Mouse (Mus musculus) heart, embryonic 15.5 days (tissue): Measurements from ENCODE around the gene Tagap1. TPM values are rescaled to one million over a fixed set of nuclear protein-coding genes. Genes with fewer than 3 reads are reported as not detected.
"Not testable (repeated sequence)": the region's sequence is repeated elsewhere in the genome, so short reads cannot be mapped to it uniquely, and the experiment has no call there.

Source experiments
- ATAC-seq: fragments of 200-750 bp; cut with Nextera tagmentation; replicated peaks from 2 replicates; pipeline ENCODE4 v1.8.0; 2017; ENCODE audit warnings: low read depth, moderate TSS enrichment; ENCODE audit not compliant: insufficient number of reproducible peaks, insufficient read depth, low FRiP score
- H3K27ac ChIP-seq: fragments of 300-500 bp; sonication (generic); 2 replicates; pipeline ENCODE4 v1.5.1; 2015; ENCODE audit warnings: mild to moderate bottlenecking, inconsistent platforms
- H3K27me3 ChIP-seq: fragments of 300-500 bp; sonication (generic); 2 replicates; pipeline ENCODE4 v1.6.1; 2015; ENCODE audit warnings: inconsistent platforms
- H3K36me3 ChIP-seq: fragments of 300-500 bp; sonication (generic); 2 replicates; pipeline ENCODE4 v1.6.1; 2015; ENCODE audit warnings: mild to moderate bottlenecking, inconsistent platforms
- H3K4me1 ChIP-seq: fragments of 300-500 bp; sonication (generic); replicated peaks from 2 replicates; pipeline ENCODE4 v1.6.1; 2015; ENCODE audit warnings: inconsistent platforms
- H3K4me2 ChIP-seq: fragments of 300-500 bp; sonication (generic); 2 replicates; pipeline ENCODE4 v1.6.1; 2015; ENCODE audit warnings: inconsistent platforms, mild to moderate bottlenecking, moderate library complexity
- H3K4me3 ChIP-seq: fragments of 300-500 bp; sonication (generic); 2 replicates; pipeline ENCODE4 v1.5.1; 2015; ENCODE audit warnings: mild to moderate bottlenecking, inconsistent platforms
- H3K9ac ChIP-seq: fragments of 300-500 bp; sonication (generic); 2 replicates; pipeline ENCODE4 v1.6.1; 2015; ENCODE audit warnings: mild to moderate bottlenecking, inconsistent platforms
- H3K9me3 ChIP-seq: fragments of 300-500 bp; sonication (generic); replicated peaks from 2 replicates; pipeline ENCODE4 v1.6.1; 2016; ENCODE audit warnings: inconsistent platforms
- WGBS: fragments of 180-500 bp; shearing (Covaris S2); methylation state at CpG from one replicate; pipeline ENCODE4 v1.1.7; 2015; ENCODE audit warnings: mixed read lengths; 5-methylcytosine and 5-hydroxymethylcytosine counted together
- polyA plus RNA-seq: library from polyadenylated mRNA; unstranded; fragments of >200 nt; fragmentation: Nextera tagmentation; extraction: Ambion mirVana; gene quantifications from 2 replicates; pipeline ENCODE4 v1.2.1, GENCODE M21; 2015

The Tagap1 gene
- polyA plus RNA-seq, 1 experiment from 2014 or later: 23.7 TPM

DNA sequence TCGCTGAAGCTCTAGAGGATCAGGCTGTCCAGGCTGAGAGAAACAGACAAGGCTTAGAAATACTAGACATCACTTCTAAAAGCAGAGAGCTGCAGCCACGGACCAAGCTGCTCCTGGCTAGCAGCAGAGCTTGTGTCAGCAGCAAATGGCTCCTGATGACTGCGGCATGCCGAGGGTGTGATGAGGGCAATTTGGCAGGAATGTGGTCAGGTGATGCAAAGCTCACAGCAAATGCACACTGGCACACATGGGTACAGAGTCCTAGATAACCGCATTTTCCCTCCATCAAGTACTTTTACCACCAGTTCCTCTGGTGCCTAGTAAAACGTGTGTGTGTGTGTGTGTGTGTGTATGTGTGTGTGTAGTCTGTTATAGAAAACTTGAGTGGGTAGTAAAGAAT, 46.9 kb downstream of the Tagap1 start:
- H3K4me1 ChIP-seq, H3K9me3 ChIP-seq, H3K4me2 ChIP-seq, H3K9ac ChIP-seq, H3K27me3 ChIP-seq, H3K27ac ChIP-seq, H3K36me3 ChIP-seq, ATAC-seq, H3K4me3 ChIP-seq: not testable (repeated sequence)
- WGBS: 53% methylated on average over 2 of the region's 6 CpGs

Other genes with a start within 250 kb of the Tagap1 start
- 109 and 136 TPM in 2 replicates for gene Ezr, start 178.4 kb downstream of the Tagap1 start, polyA plus RNA-seq
- gene Rsph3b, start 12.5 kb downstream of the Tagap1 start, polyA plus RNA-seq: 66.3 and 68.9 TPM in 2 replicates
- gene Rnaset2b, start 9.5 kb upstream of the Tagap1 start, polyA plus RNA-seq: 238 and 260 TPM in 2 replicates
- gene Gm49721, start 17.7 kb upstream of the Tagap1 start, polyA plus RNA-seq: 0.05 TPM in 1 of 2 replicates, not detected in the other
- gene Gm1604a, start 64.4 kb upstream of the Tagap1 start, polyA plus RNA-seq: 0.28 TPM in 1 of 2 replicates, not detected in the other
- 24.4 and 29.9 TPM in 2 replicates for gene Rps6ka2, start 209.0 kb upstream of the Tagap1 start, polyA plus RNA-seq